Mouse (Mus musculus) limb, embryonic 10.5 days (tissue): ENCODE results near the gene Pdap1. TPM values are rescaled to one million over a fixed set of nuclear protein-coding genes. Genes with fewer than 3 reads are reported as not detected.
"Not testable (repeated sequence)": the region's sequence is repeated elsewhere in the genome, so short reads cannot be mapped to it uniquely, and the experiment has no call there.

Experiments
- DNase-seq: peaks from one replicate; pipeline ENCODE4 v3.0.0-alpha.2; 2017; ENCODE audit warnings: low spot score
- H3K27ac ChIP-seq: fragments of 300-500 bp; sonication (generic); 2 replicates; pipeline ENCODE4 v1.5.1; 2016; ENCODE audit warnings: mild to moderate bottlenecking
- H3K27me3 ChIP-seq: fragments of 300-500 bp; sonication (generic); 2 replicates; pipeline ENCODE4 v1.6.1; 2016; ENCODE audit warnings: low read depth, mild to moderate bottlenecking; ENCODE audit not compliant: poor library complexity, severe bottlenecking
- H3K36me3 ChIP-seq: fragments of 300-500 bp; sonication (generic); 2 replicates; pipeline ENCODE4 v1.6.1; 2016; ENCODE audit warnings: mild to moderate bottlenecking, moderate library complexity
- H3K4me1 ChIP-seq: fragments of 300-500 bp; sonication (generic); 2 replicates; pipeline ENCODE4 v1.6.1; 2016
- H3K4me3 ChIP-seq: fragments of 300-500 bp; sonication (generic); 2 replicates; pipeline ENCODE4 v1.5.1; 2016; ENCODE audit warnings: mild to moderate bottlenecking, moderate library complexity
- H3K9me3 ChIP-seq: fragments of 300-500 bp; sonication (generic); replicated peaks from 2 replicates; pipeline ENCODE4 v1.6.1; 2016; ENCODE audit warnings: mild to moderate bottlenecking
- WGBS: fragments of 180-500 bp; shearing (Covaris S2); methylation state at CpG from one replicate; pipeline ENCODE4 v1.1.7; 2016; 5-methylcytosine and 5-hydroxymethylcytosine counted together
- polyA plus RNA-seq: library from polyadenylated mRNA; unstranded; fragments of >200 nt; fragmentation: Nextera tagmentation; extraction: Ambion mirVana; gene quantifications from 2 replicates; pipeline ENCODE4 v1.2.1, GENCODE M21; 2016

Pdap1 gene
- polyA plus RNA-seq, 1 experiment from 2014 or later: 133 TPM

GRCm38 (mm10) chr5:145116316-145116715 is 23.7 kb downstream of the Pdap1 start:
- H3K4me1 ChIP-seq: peaks cover 40% of the 10 kb centered on the region
- WGBS: 45% methylated on average over 4 of the region's 4 CpGs
- peaks cover 16% of the 10 kb centered on the region for H3K36me3 ChIP-seq
- peak; percentile 41 for DNase-seq
- no peak overlapping the region for H3K4me3 ChIP-seq
- H3K27me3 ChIP-seq: peaks cover 8% of the 10 kb centered on the region; the same call in 1 of the 2 replicates
- H3K27ac ChIP-seq: peak overlapping the region; percentile 58
- H3K9me3 ChIP-seq: no peaks in the 10 kb centered on the region

DNA sequence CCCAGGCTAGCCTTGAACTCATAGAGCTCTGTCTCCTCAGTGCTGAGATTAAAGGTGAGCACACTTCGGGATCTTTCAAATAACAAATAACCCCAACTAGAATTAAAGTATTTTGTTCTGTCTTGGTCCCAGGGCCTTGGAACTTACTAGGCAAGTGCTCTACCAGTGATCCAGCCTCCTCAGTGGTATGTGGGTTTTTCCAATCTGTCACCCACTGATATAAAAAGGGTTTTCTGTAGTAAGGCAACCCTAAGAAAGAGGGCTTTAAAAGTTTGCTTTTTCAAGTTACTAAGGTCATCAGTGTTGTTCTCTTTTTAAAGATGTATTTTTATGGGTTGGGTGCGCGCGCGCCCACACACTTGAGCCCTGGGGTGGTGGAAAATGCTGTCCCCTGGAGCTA is 24.3 kb downstream of the Pdap1 start:
- H3K27me3 ChIP-seq: peaks cover 8% of the 10 kb centered on the region; the same call in 1 of the 2 replicates
- peaks cover 34% of the 10 kb centered on the region for H3K4me1 ChIP-seq
- H3K36me3 ChIP-seq: peaks cover 17% of the 10 kb centered on the region
- DNase-seq: no peak
- H3K4me3 ChIP-seq: no peak overlapping the region
- H3K9me3 ChIP-seq: no peaks in the 10 kb centered on the region
- H3K27ac ChIP-seq: peak overlapping the region; percentile 58
- WGBS: 97% methylated on average over 5 of the region's 5 CpGs

DNA sequence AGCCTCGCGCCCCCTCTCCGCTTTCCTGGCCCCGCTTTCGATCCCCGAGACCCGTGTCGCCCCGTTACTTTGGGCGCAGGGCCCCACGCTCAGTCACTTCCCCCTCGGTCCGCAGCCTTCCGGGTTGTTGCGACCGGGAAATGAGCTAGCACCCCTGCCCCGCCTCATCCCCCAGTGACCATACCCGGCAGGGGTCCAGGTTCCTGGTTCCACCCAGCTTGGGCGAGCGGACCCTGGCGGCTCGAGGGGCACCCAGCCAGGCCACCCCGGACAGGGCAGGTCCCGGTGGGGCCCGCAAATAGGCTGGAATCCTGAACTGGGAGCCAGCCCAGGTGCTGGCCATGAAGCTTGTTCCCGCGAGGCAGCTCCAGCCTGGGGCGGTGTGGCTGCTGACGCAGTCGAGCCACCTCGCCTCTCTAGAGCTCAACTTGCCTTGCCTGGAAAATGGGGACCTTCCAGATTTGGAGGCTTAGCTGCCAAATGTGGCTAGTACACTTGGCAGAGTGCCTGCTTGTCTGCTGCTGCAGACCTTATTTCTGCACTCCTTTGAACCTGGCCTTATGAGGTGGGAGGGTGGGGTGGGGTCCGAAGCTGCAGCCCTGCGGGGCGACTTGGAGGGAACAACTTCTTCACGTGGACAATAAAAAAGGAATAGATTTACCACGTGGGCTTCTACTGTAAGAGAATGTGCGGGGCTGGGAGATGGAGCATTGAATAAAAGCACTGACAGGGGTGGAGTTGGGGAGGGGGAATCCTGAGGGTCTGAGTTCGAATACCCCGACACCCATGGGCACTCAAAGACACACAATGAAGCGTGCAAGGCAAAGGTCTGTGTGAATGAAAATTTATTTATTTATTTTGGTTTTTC is 25.2 kb downstream of the Pdap1 start:
- 18% methylated on average over 40 of the region's 40 CpGs for WGBS
- H3K27ac ChIP-seq: peak overlapping the region; percentile 80
- H3K4me1 ChIP-seq: peaks cover 27% of the 10 kb centered on the region
- peak; percentile 56 for DNase-seq
- no peaks in the 10 kb centered on the region for H3K9me3 ChIP-seq
- H3K27me3 ChIP-seq: peaks cover 8% of the 10 kb centered on the region; the same call in 1 of the 2 replicates
- peak overlapping the region; percentile 71 for H3K4me3 ChIP-seq
- H3K36me3 ChIP-seq: peaks cover 26% of the 10 kb centered on the region

GRCm38 (mm10) chr5:145114071-145114605 is 25.9 kb downstream of the Pdap1 start, which contains the start of gene Arpc1b:
Gene Arpc1b (plus strand): TSS chr5:145114215.
- peak within 1 kb of the TSS; percentile 80 for H3K27ac ChIP-seq
- peak; percentile 71 for DNase-seq
- H3K4me3 ChIP-seq: peak within 1 kb of the TSS; percentile 71
- H3K4me1 ChIP-seq: peaks cover 27% of the 10 kb centered on the region
- no peaks in the 10 kb centered on the region for H3K9me3 ChIP-seq
- under 1% methylated on average over 49 of the region's 53 CpGs for WGBS
- H3K27me3 ChIP-seq: peaks cover 8% of the 10 kb centered on the region; the same call in 1 of the 2 replicates
- H3K36me3 ChIP-seq: peaks cover 27% of the 10 kb centered on the region

DNA sequence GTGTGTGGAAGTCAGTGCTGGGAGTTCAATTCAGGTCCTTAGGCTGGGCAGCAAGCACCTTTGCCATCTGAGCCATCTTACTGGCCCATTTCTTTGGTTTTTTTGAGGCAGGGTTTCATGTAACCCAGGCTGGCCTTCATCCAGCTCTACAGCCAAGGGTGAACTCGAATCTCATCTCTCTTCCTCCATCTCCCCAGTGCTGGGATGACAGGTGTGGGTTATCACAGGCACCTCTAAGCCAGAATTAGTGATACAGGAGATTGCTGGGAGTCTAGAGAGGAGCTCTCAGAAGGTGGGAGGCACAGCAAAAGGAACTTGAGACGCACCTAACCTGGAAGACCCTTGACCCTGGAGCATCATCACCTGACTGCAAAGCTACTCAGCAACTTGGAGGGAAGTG is 26.6 kb downstream of the Pdap1 start:
- no peaks in the 10 kb centered on the region for H3K9me3 ChIP-seq
- 42% methylated on average over 2 of the region's 2 CpGs for WGBS
- peaks cover 27% of the 10 kb centered on the region for H3K4me1 ChIP-seq
- no peak for DNase-seq
- peaks cover 8% of the 10 kb centered on the region; the same call in 1 of the 2 replicates for H3K27me3 ChIP-seq
- H3K36me3 ChIP-seq: peaks cover 28% of the 10 kb centered on the region
- peak overlapping the region; percentile 80; the same call in 1 of the 2 replicates for H3K27ac ChIP-seq
- H3K4me3 ChIP-seq: peak overlapping the region; percentile 71

DNA sequence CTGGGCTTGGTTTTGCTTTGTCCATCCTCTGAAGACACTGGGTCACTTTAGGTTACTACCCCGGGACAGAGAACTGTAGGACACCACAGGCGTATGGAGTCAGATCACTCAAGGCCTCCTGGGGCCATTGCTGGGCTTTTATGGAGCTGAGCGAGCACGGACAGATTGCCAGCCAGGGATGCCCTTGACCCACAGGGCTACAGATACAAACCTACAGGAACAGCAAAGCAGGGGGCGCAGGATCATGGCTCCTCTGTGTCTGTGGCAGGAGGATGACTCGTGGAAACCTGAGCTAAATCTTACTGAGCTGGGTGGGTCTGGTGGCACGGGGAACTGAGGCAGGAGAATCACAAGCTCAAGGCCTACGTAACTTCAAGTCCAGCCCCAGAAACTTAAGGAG is 27.5 kb downstream of the Pdap1 start:
- Histone ChIP-seq H3K36me3 (peaks cover 36% of the 10 kb centered on the region), H3K4me1 (peaks cover 27% of the 10 kb centered on the region), H3K27me3 (peaks cover 8% of the 10 kb centered on the region; the same call in 1 of the 2 replicates), H3K9me3 (no peaks in the 10 kb centered on the region), H3K4me3 (no peak overlapping the region), H3K27ac (no peak overlapping the region)
- WGBS: 77% methylated on average over 8 of the region's 8 CpGs
- DNase-seq: no peak

DNA sequence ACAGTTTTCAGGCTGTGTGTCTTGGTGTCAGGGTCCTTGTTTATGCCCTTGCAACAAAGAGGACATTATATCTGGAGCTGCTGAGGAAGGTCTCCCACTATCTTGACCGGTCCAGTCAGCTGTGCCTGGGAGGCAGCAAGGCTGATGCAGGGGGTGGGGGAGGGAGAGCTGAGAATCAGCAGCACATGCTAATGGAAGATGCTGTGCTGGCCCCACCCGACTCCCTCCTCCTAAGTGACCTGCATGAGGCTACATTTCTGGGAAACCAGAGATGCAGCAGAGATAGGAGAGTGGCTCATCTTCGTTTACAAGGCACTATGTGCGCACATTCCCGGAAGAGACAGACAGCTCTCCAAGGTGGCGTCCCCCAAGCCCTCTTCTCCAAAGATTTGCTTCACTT is 29.6 kb downstream of the Pdap1 start:
- no peak for DNase-seq
- H3K36me3 ChIP-seq: peaks cover 58% of the 10 kb centered on the region
- 89% methylated on average over 6 of the region's 6 CpGs for WGBS
- peaks cover 15% of the 10 kb centered on the region for H3K4me1 ChIP-seq
- no peak overlapping the region for H3K27ac ChIP-seq
- no peak overlapping the region for H3K4me3 ChIP-seq
- H3K9me3 ChIP-seq: no peaks in the 10 kb centered on the region
- H3K27me3 ChIP-seq: peaks cover 8% of the 10 kb centered on the region; the same call in 1 of the 2 replicates

GRCm38 (mm10) chr5:145105694-145106275 is 34.3 kb downstream of the Pdap1 start:
- DNase-seq: no peak
- H3K4me1 ChIP-seq: no peaks in the 10 kb centered on the region
- H3K9me3 ChIP-seq: no peaks in the 10 kb centered on the region
- 96% methylated on average over 9 of the region's 9 CpGs for WGBS
- H3K27ac ChIP-seq: no peak overlapping the region
- H3K4me3 ChIP-seq: no peak overlapping the region
- peaks cover 100% of the 10 kb centered on the region for H3K36me3 ChIP-seq
- no peaks in the 10 kb centered on the region for H3K27me3 ChIP-seq

DNA sequence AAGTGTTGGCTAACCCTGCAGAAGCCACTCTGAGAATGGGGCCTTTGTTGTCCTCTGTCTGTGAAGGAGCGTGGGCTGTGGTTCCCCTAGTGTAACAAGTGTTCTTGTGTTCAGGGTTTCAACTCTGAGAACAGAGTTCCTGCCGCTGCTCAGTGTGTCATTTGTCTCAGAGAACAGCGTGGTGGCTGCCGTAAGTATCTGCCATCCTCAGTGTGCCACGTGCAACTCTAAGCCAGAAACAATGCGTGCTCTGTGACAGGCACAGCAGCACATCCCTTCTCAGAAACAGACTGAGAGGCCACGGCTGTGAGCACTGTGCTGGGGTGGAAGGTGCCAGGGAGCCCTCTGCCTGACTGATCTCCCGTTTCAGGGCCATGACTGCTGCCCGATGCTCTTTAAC is 35.7 kb downstream of the Pdap1 start:
- no peaks in the 10 kb centered on the region for H3K9me3 ChIP-seq
- H3K27me3 ChIP-seq: no peaks in the 10 kb centered on the region
- H3K36me3 ChIP-seq: peaks cover 100% of the 10 kb centered on the region
- DNase-seq: no peak
- WGBS: 92% methylated on average over 9 of the region's 9 CpGs
- H3K4me1 ChIP-seq: no peaks in the 10 kb centered on the region
- H3K27ac ChIP-seq: no peak overlapping the region
- no peak overlapping the region for H3K4me3 ChIP-seq

DNA sequence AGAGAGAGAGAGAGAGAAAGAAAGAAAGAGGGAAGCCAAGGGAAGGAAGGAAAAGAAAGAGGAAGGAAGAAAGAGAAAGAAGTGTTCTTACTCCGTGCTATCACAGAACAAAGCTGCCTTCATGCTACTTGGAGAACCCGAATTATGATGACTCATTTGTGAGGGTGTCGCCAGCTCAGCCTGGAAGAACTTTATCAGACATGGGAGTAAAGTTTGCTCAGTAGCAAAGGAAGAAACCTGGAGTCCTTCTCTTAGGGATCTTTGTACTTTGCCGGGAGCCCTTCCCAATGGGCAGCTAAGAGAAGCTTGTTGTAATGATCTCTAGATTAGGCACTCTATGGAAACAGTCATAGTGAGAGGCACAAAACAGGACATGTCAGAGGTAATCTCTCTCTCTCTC is 37.3 kb downstream of the Pdap1 start:
- Histone ChIP-seq H3K4me1 (no peaks in the 10 kb centered on the region), H3K9me3 (no peaks in the 10 kb centered on the region), H3K27me3 (no peaks in the 10 kb centered on the region), H3K4me3 (no peak overlapping the region), H3K36me3 (peaks cover 99% of the 10 kb centered on the region), H3K27ac (no peak overlapping the region)
- DNase-seq: no peak
- 90% methylated on average over 4 of the region's 4 CpGs for WGBS

DNA sequence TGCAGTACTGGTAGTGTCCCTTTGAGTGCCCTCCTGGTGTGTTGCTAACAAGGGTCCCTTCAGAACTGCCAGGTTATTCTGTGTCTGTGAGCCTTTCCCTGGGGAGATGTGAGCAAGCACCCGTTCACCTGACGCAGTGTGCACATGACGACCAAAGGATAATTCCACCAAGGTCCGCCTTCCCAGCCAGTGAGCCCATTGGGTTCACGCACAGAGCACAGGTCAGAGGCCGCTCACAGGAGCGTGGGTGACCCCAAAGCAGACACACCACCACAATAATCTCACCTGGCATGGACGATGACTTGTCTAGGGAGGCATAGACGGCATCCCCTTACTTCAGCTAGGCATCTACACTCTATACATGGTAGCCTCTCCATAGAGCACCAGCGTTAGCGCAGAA is 38.6 kb downstream of the Pdap1 start:
- WGBS: 96% methylated on average over 11 of the region's 11 CpGs

GRCm38 (mm10) chr5:145100960-145101359 is 39.1 kb downstream of the Pdap1 start:
- no peak for DNase-seq
- Histone ChIP-seq H3K27me3 (no peaks in the 10 kb centered on the region), H3K4me1 (no peaks in the 10 kb centered on the region), H3K36me3 (peaks cover 99% of the 10 kb centered on the region), H3K9me3 (no peaks in the 10 kb centered on the region), H3K4me3 (no peak overlapping the region), H3K27ac (no peak overlapping the region)
- WGBS: 95% methylated on average over 9 of the region's 9 CpGs

More for the DNA sequence above, 38.6 kb downstream of the Pdap1 start:
- H3K27ac ChIP-seq, H3K4me1 ChIP-seq, H3K4me3 ChIP-seq, H3K9me3 ChIP-seq, H3K27me3 ChIP-seq, DNase-seq: not testable (repeated sequence)
- peaks cover 99% of the 10 kb centered on the region for H3K36me3 ChIP-seq

DNA sequence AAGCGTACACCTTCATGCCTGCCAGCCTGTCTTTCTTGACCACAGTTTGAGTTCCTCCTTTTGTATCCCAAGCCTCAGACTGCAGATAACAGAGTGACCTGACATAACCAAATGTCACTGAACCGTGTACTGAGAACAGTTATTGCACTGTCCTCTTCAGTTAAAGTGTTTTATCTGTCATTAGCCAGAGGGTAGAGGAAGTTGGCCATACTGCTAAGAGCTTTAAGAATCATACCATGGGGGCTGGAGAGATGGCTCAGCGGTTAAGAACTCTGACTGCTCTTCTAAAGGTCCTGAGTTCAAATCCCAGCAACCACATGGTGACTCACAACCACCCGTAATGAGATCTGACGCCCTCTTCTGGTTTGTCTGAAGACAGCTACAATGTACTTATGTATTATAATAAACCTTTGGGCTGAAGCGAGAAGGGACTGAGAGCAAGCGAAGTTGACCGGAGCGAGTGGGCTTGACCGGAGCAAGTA is 41.7 kb downstream of the Pdap1 start:
- WGBS: 95% methylated on average over 10 of the region's 10 CpGs
- Histone ChIP-seq H3K36me3 (peaks cover 99% of the 10 kb centered on the region), H3K27me3 (no peaks in the 10 kb centered on the region), H3K27ac (no peak overlapping the region), H3K4me1 (no peaks in the 10 kb centered on the region), H3K9me3 (no peaks in the 10 kb centered on the region), H3K4me3 (no peak overlapping the region)
- no peak for DNase-seq
